Mouse (Mus musculus): ENCODE measurements at regions not wholly inside any gene's neighbourhood (a gene's known extent, or its start where the extent isn't known, plus 50 kb on each side); places are given as distances from the start of the nearest gene placed in this dataset.
"Not testable (repeated sequence)": the region's sequence is repeated elsewhere in the genome, so short reads cannot be mapped to it uniquely, and the experiment has no call there.

DNA sequence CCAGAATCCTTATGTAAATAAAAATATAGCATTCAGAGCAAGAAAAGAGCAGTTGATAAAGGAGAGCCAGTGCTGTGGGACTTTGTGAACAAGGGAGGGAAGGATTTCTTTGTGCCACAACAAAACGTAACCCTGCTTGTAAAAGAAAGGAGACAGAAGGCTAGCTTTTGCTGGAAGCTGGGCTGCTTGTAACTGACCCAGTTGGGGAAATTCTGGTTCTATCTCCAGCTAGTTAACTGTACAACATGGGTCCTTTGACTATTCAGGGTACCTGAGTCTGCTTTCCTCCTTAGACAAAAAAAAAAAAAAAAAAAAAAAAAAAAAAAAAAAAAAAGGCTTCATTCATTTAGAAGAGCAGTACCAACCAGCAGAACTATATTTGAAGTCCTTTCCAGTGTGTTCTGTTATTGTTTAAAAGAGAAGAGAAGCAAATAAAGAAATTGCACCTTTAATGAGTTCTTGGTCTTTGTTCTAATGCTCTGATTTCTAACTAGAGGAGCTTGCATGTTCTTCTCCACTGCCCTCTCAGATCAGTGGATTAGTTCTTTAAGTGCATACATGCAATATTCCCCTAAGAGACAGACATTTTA lies 345.8 kb upstream of the Pou3f2 start:
- Histone ChIP-seq H3K9ac (ENCODE audit: low read depth, low read length) (no peak overlapping the region), H3K4me1 (ENCODE audit: control insufficient read depth, insufficient read depth, low read length) (no peaks in the 10 kb centered on the region), H3K27ac (replicated peaks; ENCODE audit: low read depth, low read length) (no peak overlapping the region), H3K4me3 (ENCODE audit: low read depth, low read length) (no peak overlapping the region), H3K4me2 (ENCODE audit: low read depth, low read length) (no peak overlapping the region), H3K9me3 (ENCODE audit: control insufficient read depth, low read length) (no peaks in the 10 kb centered on the region), H3K27me3 (replicated peaks; ENCODE audit: control insufficient read depth, insufficient read depth, low read length) (no peaks in the 10 kb centered on the region), H3K36me3 (ENCODE audit: control insufficient read depth, insufficient read depth, low read length) (no peaks in the 10 kb centered on the region)
- 75% methylated on average over 1 of the region's 1 CpGs for WGBS
- no peak for ATAC-seq (ENCODE audit: low read depth)
- DNase-seq (ENCODE audit: low spot score), result no peak

DNA sequence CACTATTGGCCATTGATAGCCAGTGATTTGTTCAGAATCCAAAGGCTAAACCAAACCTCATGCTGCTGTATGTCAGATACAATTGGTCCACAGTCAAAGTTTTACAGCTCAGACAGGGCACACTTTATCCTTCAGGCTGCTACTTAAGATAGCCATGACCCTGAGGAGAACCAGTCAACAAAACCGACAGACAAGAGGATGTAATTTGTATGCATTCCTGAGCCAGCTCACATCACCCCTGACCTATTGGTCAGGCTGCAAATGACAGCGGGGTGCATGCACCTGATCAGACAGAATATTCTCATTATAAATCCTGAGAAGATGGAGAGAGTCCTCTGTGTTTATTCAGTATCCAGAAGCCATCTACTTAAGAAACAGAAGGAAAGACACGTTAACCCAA lies 315.5 kb upstream of the Pou3f2 start:
- no peak for DNase-seq (ENCODE audit: low spot score)
- H3K36me3 ChIP-seq (ENCODE audit: control insufficient read depth, insufficient read depth, low read length), result no peaks in the 10 kb centered on the region
- no peak overlapping the region for H3K27ac ChIP-seq (replicated peaks; ENCODE audit: low read depth, low read length)
- ATAC-seq (ENCODE audit: low read depth), result no peak
- no peaks in the 10 kb centered on the region for H3K9me3 ChIP-seq (ENCODE audit: control insufficient read depth, low read length)
- WGBS, result 22% methylated on average over 3 of the region's 3 CpGs
- H3K4me2 ChIP-seq (ENCODE audit: low read depth, low read length), result no peak overlapping the region
- no peak overlapping the region for H3K9ac ChIP-seq (ENCODE audit: low read depth, low read length)
- H3K4me3 ChIP-seq (ENCODE audit: low read depth, low read length), result no peak overlapping the region
- no peaks in the 10 kb centered on the region for H3K4me1 ChIP-seq (ENCODE audit: control insufficient read depth, insufficient read depth, low read length)
- H3K27me3 ChIP-seq (replicated peaks; ENCODE audit: control insufficient read depth, insufficient read depth, low read length), result no peaks in the 10 kb centered on the region

DNA sequence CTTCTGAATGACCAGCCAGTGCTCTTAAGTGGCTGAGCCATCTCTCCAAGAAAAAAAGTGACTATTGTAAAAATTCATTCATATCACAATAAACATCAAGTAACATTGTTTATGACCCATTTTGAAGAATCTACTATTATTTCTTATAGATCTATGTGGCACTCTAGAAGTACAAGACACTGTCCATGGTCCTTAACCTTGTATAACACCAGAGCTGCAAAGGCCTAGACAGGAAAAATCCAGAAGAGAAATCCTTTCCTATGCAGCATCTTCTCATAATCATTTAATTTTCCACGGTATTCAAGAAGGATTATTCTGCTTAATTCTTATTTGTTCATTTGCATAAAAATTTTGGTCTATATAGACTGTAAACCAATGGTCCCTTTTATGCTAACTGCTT lies 304.7 kb upstream of the Pou3f2 start:
- ATAC-seq (ENCODE audit: low read depth), result no peak
- 82% methylated on average over 1 of the region's 1 CpGs for WGBS
- no peak overlapping the region for H3K27ac ChIP-seq (replicated peaks; ENCODE audit: low read depth, low read length)
- H3K9ac ChIP-seq (ENCODE audit: low read depth, low read length), result no peak overlapping the region
- no peaks in the 10 kb centered on the region for H3K27me3 ChIP-seq (replicated peaks; ENCODE audit: control insufficient read depth, insufficient read depth, low read length)
- no peak overlapping the region for H3K4me2 ChIP-seq (ENCODE audit: low read depth, low read length)
- no peaks in the 10 kb centered on the region for H3K4me1 ChIP-seq (ENCODE audit: control insufficient read depth, insufficient read depth, low read length)
- no peaks in the 10 kb centered on the region for H3K36me3 ChIP-seq (ENCODE audit: control insufficient read depth, insufficient read depth, low read length)
- no peaks in the 10 kb centered on the region for H3K9me3 ChIP-seq (ENCODE audit: control insufficient read depth, low read length)
- H3K4me3 ChIP-seq (ENCODE audit: low read depth, low read length), result no peak overlapping the region
- DNase-seq (ENCODE audit: low spot score), result peak; percentile 39

DNA sequence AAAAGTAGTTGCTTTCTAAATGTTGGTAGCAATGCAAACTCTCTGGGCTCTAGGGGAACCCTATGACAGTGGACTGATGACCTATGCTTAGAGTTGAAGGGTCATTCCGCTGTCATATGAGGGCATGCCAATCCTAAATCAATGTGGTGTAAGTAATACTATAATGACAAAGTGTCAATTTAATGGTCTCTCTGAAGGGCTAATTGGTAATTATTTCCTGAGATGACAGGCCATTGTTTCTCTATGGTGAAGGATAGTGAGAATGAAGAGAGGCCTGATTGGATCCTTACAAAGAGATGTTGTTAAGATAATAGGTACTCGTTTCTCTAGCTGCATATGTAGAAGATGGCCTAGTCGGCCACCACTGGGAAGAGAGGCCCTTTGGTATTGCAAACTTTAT lies 299.7 kb upstream of the Pou3f2 start:
- H3K27ac ChIP-seq (replicated peaks; ENCODE audit: low read depth, low read length), result no peak overlapping the region
- no peaks in the 10 kb centered on the region for H3K9me3 ChIP-seq (ENCODE audit: control insufficient read depth, low read length)
- WGBS, result 59% methylated on average over 3 of the region's 3 CpGs
- no peaks in the 10 kb centered on the region for H3K36me3 ChIP-seq (ENCODE audit: control insufficient read depth, insufficient read depth, low read length)
- no peaks in the 10 kb centered on the region for H3K27me3 ChIP-seq (replicated peaks; ENCODE audit: control insufficient read depth, insufficient read depth, low read length)
- H3K9ac ChIP-seq (ENCODE audit: low read depth, low read length), result no peak overlapping the region
- ATAC-seq (ENCODE audit: low read depth) (no peak), DNase-seq (ENCODE audit: low spot score) (no peak)
- H3K4me1 ChIP-seq (ENCODE audit: control insufficient read depth, insufficient read depth, low read length), result no peaks in the 10 kb centered on the region
- no peak overlapping the region for H3K4me2 ChIP-seq (ENCODE audit: low read depth, low read length)
- no peak overlapping the region for H3K4me3 ChIP-seq (ENCODE audit: low read depth, low read length)

DNA sequence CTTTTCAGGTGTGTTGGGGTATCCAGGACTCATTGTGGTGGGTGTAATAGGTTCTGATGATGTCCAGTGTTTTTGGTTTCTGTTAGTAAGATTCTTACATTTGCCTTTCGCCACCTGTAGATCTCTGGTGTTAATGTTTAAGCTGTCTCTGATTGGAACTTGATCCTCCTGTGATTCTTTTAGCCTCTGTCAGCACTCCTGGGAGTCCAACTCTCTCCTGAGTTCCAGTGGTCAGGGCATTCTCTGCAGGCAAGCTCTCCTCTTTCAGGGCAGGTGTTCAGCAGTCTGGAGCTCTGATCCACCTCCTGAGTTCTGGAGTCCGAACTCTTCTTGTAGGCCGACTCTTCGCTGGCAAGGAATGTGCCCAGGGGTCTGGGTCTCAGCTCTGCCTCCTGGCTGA lies 274.9 kb upstream of the Pou3f2 start:
- H3K27ac ChIP-seq (replicated peaks; ENCODE audit: low read depth, low read length); H3K4me3 ChIP-seq (ENCODE audit: low read depth, low read length); H3K4me2 ChIP-seq (ENCODE audit: low read depth, low read length); DNase-seq (ENCODE audit: low spot score); H3K9me3 ChIP-seq (ENCODE audit: control insufficient read depth, low read length); H3K4me1 ChIP-seq (ENCODE audit: control insufficient read depth, insufficient read depth, low read length); H3K36me3 ChIP-seq (ENCODE audit: control insufficient read depth, insufficient read depth, low read length); H3K9ac ChIP-seq (ENCODE audit: low read depth, low read length); H3K27me3 ChIP-seq (replicated peaks; ENCODE audit: control insufficient read depth, insufficient read depth, low read length); ATAC-seq (ENCODE audit: low read depth): not testable (repeated sequence)
- 91% methylated on average over 4 of the region's 4 CpGs for WGBS
